Mouse (Mus musculus) NIH3T3 (cell line): Measurements from ENCODE around the gene Ly6g.
A peak's percentile ranks its signal among the peaks of the same experiment; 100 is the strongest.
"Not testable (repeated sequence)": the region's sequence is repeated elsewhere in the genome, so short reads cannot be mapped to it uniquely, and the experiment has no call there.

ENCODE experiments used
- DNase-seq: peaks from one replicate; pipeline ENCODE4 v3.0.0-alpha.2; 2012; ENCODE audit warnings: low read depth

Ly6g gene

GRCm38 (mm10) chr15:75154940-75155339 is at the start of gene Ly6g:
Ly6g (plus strand) TSS chr15:75155240.
- no peak for DNase-seq

- DNase-seq: not testable (repeated sequence)
Measured at GRCm38 (mm10) chr15:75110424-75110823, 44.6 kb upstream of the Ly6g start.

- DNase-seq: not testable (repeated sequence)
Measured at GRCm38 (mm10) chr15:75111861-75112630, 43.0 kb upstream of the Ly6g start, which contains the start of gene Ly6c2. Ly6c2 (minus strand) TSS chr15:75111970.

- no peak for DNase-seq
Measured at GRCm38 (mm10) chr15:75116525-75116924, 38.5 kb upstream of the Ly6g start.

- DNase-seq: not testable (repeated sequence)
Measured at GRCm38 (mm10) chr15:75117481-75117880, 37.6 kb upstream of the Ly6g start.

- DNase-seq: peak; percentile 62
Measured at GRCm38 (mm10) chr15:75118742-75119141, 36.3 kb upstream of the Ly6g start.

GRCm38 (mm10) chr15:75120066-75120465 is 35.0 kb upstream of the Ly6g start:
- peak; percentile 57 for DNase-seq

- DNase-seq: not testable (repeated sequence)
Measured at GRCm38 (mm10) chr15:75132346-75132745, 22.7 kb upstream of the Ly6g start.

GRCm38 (mm10) chr15:75135090-75135783 is 19.8 kb upstream of the Ly6g start:
- DNase-seq: not testable (repeated sequence)

GRCm38 (mm10) chr15:75137739-75138138 is 17.3 kb upstream of the Ly6g start:
- DNase-seq: not testable (repeated sequence)

GRCm38 (mm10) chr15:75141812-75142360 is 13.2 kb upstream of the Ly6g start:
- DNase-seq: peak; percentile 59

GRCm38 (mm10) chr15:75143735-75144134 is 11.3 kb upstream of the Ly6g start:
- peak; percentile 24 for DNase-seq

- no peak for DNase-seq
Measured at GRCm38 (mm10) chr15:75153087-75153486, 2.0 kb upstream of the Ly6g start.

- DNase-seq: no peak
Measured at GRCm38 (mm10) chr15:75157646-75158045, 2.6 kb downstream of the Ly6g start.

- DNase-seq: peak; percentile 70
Measured at GRCm38 (mm10) chr15:75175506-75175905, 20.5 kb downstream of the Ly6g start.

- no peak for DNase-seq
Measured at GRCm38 (mm10) chr15:75186291-75186690, 31.3 kb downstream of the Ly6g start.

GRCm38 (mm10) chr15:75189116-75189515 is 34.1 kb downstream of the Ly6g start:
- peak; percentile 57 for DNase-seq

- not testable (repeated sequence) for DNase-seq
Measured at GRCm38 (mm10) chr15:75190560-75190959, 35.5 kb downstream of the Ly6g start.
